Mouse (Mus musculus): ENCODE data around the gene Xkrx.

DNA sequence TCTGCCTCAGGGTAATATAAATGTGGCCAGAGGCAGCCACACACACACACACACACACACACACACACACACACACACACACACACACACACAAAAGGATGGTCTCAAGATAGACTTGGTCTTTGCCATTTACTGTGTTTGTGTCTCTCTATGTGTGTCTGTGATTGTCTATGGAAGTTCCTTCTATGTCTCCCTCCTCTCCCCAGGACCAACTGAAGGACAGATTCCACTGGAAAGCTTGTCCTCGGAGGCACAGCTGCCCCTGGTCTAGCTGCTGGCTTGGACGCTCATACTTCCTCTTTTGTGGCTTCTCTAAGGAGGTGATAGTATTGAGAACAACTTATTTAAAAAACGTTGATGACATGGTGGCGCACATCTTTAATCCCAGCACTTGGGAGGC, 1.6 kb upstream of the Xkrx start:
- TF ChIP-seq POLR2A (IDR thresholded peaks at IDR 0.05; ENCODE audit: extremely low read depth, insufficient read depth, low read length) (no peak), CTCF (IDR thresholded peaks at IDR 0.05; ENCODE audit: low read depth, low read length) (no peak)

All from liver, adult 2 months (tissue).